Mouse (Mus musculus): ENCODE results near the gene Ifit2. TPM values are rescaled to one million over a fixed set of nuclear protein-coding genes. Genes with fewer than 3 reads are reported as not detected.
"Not testable (repeated sequence)": the region's sequence is repeated elsewhere in the genome, so short reads cannot be mapped to it uniquely, and the experiment has no call there.

The Ifit2 gene
- polyA plus RNA-seq, 1 experiment from 2014 or later, result 3.7 TPM

- H3K4me3 ChIP-seq (ENCODE audit: low read depth, low read length); DNase-seq (ENCODE audit: low spot score); H3K27ac ChIP-seq (ENCODE audit: low read depth, low read length); H3K27me3 ChIP-seq (ENCODE audit: control insufficient read depth, insufficient read depth, low read length); H3K4me1 ChIP-seq (replicated peaks; ENCODE audit: control insufficient read depth, insufficient read depth, low read length); H3K36me3 ChIP-seq (ENCODE audit: control insufficient read depth, insufficient read depth, low read length); H3K4me2 ChIP-seq (replicated peaks; ENCODE audit: low read depth, low read length); H3K9ac ChIP-seq (ENCODE audit: low read depth, low read length); H3K9me3 ChIP-seq (ENCODE audit: control insufficient read depth, low read length); ATAC-seq (ENCODE audit: low FRiP score): not testable (repeated sequence)
- 95% methylated on average over 2 of the region's 2 CpGs for WGBS
Observed at GRCm38 (mm10) chr19:34582696-34583095, 32.2 kb downstream of the Ifit2 start.

DNA sequence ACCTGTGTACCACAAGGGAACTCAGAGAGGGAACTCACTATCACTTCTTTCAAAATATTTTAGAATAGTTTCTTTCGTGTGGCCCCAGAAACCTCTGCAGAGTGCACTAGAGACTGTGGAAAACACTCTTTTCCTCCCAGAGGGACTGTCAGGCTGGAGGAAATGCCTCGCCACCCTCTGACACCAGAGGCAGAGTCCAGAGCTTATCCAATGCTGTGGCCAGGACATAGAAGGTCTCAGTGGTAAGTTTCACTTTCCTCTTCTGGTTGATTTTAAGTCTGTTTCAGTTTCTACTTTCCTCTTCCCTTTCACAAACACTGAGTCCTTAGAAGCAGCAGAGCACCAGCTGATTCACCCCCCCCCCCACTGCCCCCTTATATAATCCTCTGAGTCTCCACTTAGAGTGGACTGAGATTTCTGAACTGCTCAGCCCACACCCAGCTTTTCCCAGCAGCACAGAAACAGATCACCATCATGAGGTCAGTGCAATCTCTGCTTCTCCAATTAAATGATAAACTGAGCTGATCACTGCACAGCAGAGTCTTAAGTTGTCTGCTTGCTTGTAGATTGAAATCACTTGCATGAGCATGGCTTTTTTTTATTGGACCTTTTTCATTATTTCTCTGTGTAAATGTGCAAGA is 32.8 kb downstream of the Ifit2 start, which contains the start of gene Ifit3:
Gene Ifit3 (plus strand): TSS at position 406 of the 641 bp plus-strand sequence.
- not testable (repeated sequence) for DNase-seq (ENCODE audit: low spot score); H3K9ac ChIP-seq (ENCODE audit: low read depth, low read length); H3K4me2 ChIP-seq (replicated peaks; ENCODE audit: low read depth, low read length); H3K4me3 ChIP-seq (ENCODE audit: low read depth, low read length); ATAC-seq (ENCODE audit: low FRiP score); H3K9me3 ChIP-seq (ENCODE audit: control insufficient read depth, low read length); H3K4me1 ChIP-seq (replicated peaks; ENCODE audit: control insufficient read depth, insufficient read depth, low read length); H3K36me3 ChIP-seq (ENCODE audit: control insufficient read depth, insufficient read depth, low read length); H3K27me3 ChIP-seq (ENCODE audit: control insufficient read depth, insufficient read depth, low read length); H3K27ac ChIP-seq (ENCODE audit: low read depth, low read length)
- 72% methylated on average over 2 of the region's 2 CpGs for WGBS

DNA sequence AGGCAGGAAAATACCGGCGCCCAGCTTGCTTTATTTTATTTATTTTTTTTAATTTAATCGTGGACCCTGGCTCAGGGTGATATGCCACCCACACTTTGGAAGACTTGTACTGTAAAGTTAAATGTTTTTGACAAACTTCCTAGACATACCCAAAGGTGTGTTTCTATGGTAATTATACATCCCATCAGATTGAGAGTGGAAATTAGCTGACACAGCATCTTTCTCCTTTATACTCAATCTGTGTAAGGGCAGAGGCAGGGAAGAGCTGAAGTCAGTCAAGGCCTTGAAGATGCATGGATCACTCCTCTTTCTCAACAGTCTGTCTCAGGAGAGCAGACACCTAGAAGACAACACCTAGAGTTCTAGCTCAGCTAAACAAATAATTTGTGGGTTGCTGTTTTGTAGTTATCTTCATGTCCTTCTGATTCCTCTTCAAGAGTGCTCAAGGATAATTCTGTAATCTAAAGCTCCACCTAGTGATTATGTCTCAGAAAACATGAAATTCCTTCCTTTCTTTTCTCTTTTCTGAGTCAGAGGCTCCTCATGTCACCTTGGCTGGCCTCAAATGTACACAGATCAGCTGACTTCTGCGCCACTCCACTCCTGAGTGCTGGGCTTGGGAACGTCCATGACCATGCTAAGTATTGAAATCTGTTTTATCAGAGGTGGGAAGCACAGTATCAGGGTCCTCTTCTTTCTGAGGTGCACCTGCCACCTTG is 35.4 kb downstream of the Ifit2 start:
- ATAC-seq (ENCODE audit: low FRiP score); H3K36me3 ChIP-seq (ENCODE audit: control insufficient read depth, insufficient read depth, low read length); H3K4me3 ChIP-seq (ENCODE audit: low read depth, low read length); H3K9me3 ChIP-seq (ENCODE audit: control insufficient read depth, low read length); H3K4me1 ChIP-seq (replicated peaks; ENCODE audit: control insufficient read depth, insufficient read depth, low read length); H3K27me3 ChIP-seq (ENCODE audit: control insufficient read depth, insufficient read depth, low read length); H3K27ac ChIP-seq (ENCODE audit: low read depth, low read length); H3K4me2 ChIP-seq (replicated peaks; ENCODE audit: low read depth, low read length); DNase-seq (ENCODE audit: low spot score); H3K9ac ChIP-seq (ENCODE audit: low read depth, low read length): not testable (repeated sequence)
- WGBS, result 78% methylated on average over 5 of the region's 5 CpGs

DNA sequence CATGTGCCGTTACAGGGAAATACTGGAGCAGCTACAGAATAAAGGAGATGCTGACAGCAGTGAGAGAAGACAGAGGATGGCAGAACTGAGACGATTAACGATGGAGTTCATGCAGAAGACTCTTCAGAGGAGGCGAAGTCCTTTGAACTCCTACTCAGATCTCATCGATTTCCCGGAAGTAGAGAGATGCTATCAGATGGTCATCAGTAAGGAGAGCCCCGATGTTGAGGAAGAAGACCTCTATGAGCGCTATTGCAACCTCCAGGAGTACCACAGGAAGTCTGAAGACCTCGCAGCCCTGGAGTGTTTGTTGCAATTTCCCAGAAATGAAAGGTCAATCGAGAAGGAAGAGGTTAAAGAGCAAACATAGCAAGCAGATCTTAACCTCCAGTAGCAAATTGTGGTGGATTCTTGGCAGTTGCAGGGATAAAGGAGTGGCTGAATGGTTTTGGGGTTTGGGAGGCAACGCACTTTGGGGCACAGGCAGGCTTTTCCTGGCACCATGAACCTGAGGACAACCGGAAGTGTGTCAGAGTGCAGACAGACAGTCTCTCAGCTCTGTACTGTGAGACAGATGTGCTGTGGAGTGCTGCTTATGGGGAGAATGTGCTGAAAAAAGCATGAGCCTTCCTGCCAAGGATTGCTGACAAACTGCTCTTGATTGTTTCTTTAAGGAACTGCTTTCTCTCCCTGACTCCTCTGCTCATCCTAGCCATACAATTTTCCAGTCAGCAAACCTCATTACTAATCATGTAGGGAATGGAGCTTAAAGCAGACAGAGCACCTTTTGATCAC is 37.6 kb downstream of the Ifit2 start:
- not testable (repeated sequence) for H3K27me3 ChIP-seq (ENCODE audit: control insufficient read depth, insufficient read depth, low read length); ATAC-seq (ENCODE audit: low FRiP score); H3K4me1 ChIP-seq (replicated peaks; ENCODE audit: control insufficient read depth, insufficient read depth, low read length); H3K9ac ChIP-seq (ENCODE audit: low read depth, low read length); H3K27ac ChIP-seq (ENCODE audit: low read depth, low read length); H3K36me3 ChIP-seq (ENCODE audit: control insufficient read depth, insufficient read depth, low read length); DNase-seq (ENCODE audit: low spot score); H3K4me3 ChIP-seq (ENCODE audit: low read depth, low read length); H3K9me3 ChIP-seq (ENCODE audit: control insufficient read depth, low read length); H3K4me2 ChIP-seq (replicated peaks; ENCODE audit: low read depth, low read length)
- 87% methylated on average over 6 of the region's 12 CpGs for WGBS

DNA sequence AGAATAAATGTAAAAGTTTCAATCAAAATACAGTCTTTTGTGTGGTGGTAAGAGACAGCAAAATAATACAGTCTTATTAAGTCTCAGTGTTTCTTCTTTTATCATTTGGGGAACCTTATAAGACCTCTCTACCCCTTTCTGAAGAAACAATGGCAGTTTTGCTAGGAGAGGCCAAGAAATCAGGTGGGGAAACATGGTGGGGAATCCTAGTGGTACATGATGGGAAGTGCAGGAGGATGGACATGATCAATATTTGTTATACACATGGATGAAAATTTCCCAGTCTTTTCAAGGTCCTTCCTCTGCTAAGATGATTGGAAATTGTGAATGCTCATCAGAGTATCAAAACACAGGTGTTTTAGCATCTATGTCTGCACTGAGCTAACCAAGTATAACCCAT is 38.5 kb downstream of the Ifit2 start:
- no peak overlapping the region for H3K9ac ChIP-seq (ENCODE audit: low read depth, low read length)
- no peak overlapping the region for H3K4me3 ChIP-seq (ENCODE audit: low read depth, low read length)
- H3K4me2 ChIP-seq (replicated peaks; ENCODE audit: low read depth, low read length), result no peak overlapping the region
- DNase-seq (ENCODE audit: low spot score), result no peak
- H3K36me3 ChIP-seq (ENCODE audit: control insufficient read depth, insufficient read depth, low read length), result no peaks in the 10 kb centered on the region
- ATAC-seq (ENCODE audit: low FRiP score), result no peak
- no peaks in the 10 kb centered on the region for H3K4me1 ChIP-seq (replicated peaks; ENCODE audit: control insufficient read depth, insufficient read depth, low read length)
- H3K27me3 ChIP-seq (ENCODE audit: control insufficient read depth, insufficient read depth, low read length), result no peaks in the 10 kb centered on the region
- H3K9me3 ChIP-seq (ENCODE audit: control insufficient read depth, low read length), result no peaks in the 10 kb centered on the region
- H3K27ac ChIP-seq (ENCODE audit: low read depth, low read length), result no peak overlapping the region

DNA sequence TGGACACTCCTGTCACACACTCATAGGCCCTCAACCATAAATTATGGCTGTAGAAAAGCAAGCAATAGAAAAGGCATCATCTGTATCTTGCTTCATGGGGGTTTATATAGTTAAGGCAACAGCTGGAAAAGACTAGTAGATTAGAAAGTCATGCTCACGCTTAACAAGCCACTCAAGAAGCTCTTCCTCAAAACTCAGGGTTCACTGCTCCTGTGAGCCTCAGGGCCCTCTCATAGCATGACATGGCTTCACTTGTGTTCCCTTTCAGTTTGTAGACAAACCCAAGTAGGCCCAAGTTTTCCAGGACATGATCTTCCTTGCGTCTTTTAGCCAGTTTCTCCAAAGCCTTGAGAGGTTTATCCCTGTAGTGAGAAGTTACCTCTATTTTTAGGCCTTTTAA is 43.0 kb downstream of the Ifit2 start:
- WGBS, result 87% methylated on average over 2 of the region's 2 CpGs
- DNase-seq (ENCODE audit: low spot score) (no peak), ATAC-seq (ENCODE audit: low FRiP score) (no peak)
- Histone ChIP-seq H3K9me3 (ENCODE audit: control insufficient read depth, low read length) (no peaks in the 10 kb centered on the region), H3K4me1 (replicated peaks; ENCODE audit: control insufficient read depth, insufficient read depth, low read length) (no peaks in the 10 kb centered on the region), H3K4me3 (ENCODE audit: low read depth, low read length) (no peak overlapping the region), H3K4me2 (replicated peaks; ENCODE audit: low read depth, low read length) (no peak overlapping the region), H3K27me3 (ENCODE audit: control insufficient read depth, insufficient read depth, low read length) (no peaks in the 10 kb centered on the region), H3K27ac (ENCODE audit: low read depth, low read length) (no peak overlapping the region), H3K36me3 (ENCODE audit: control insufficient read depth, insufficient read depth, low read length) (no peaks in the 10 kb centered on the region), H3K9ac (ENCODE audit: low read depth, low read length) (no peak overlapping the region)

GRCm38 (mm10) chr19:34594523-34594922 is 44.0 kb downstream of the Ifit2 start:
- not testable (repeated sequence) for H3K27me3 ChIP-seq (ENCODE audit: control insufficient read depth, insufficient read depth, low read length); DNase-seq (ENCODE audit: low spot score); H3K4me2 ChIP-seq (replicated peaks; ENCODE audit: low read depth, low read length); H3K27ac ChIP-seq (ENCODE audit: low read depth, low read length); H3K4me3 ChIP-seq (ENCODE audit: low read depth, low read length); H3K4me1 ChIP-seq (replicated peaks; ENCODE audit: control insufficient read depth, insufficient read depth, low read length); H3K9me3 ChIP-seq (ENCODE audit: control insufficient read depth, low read length); ATAC-seq (ENCODE audit: low FRiP score); H3K36me3 ChIP-seq (ENCODE audit: control insufficient read depth, insufficient read depth, low read length); H3K9ac ChIP-seq (ENCODE audit: low read depth, low read length)
- WGBS, result 82% methylated on average over 3 of the region's 3 CpGs

- Histone ChIP-seq H3K4me2 (replicated peaks; ENCODE audit: low read depth, low read length) (no peak overlapping the region), H3K36me3 (ENCODE audit: control insufficient read depth, insufficient read depth, low read length) (no peaks in the 10 kb centered on the region), H3K4me1 (replicated peaks; ENCODE audit: control insufficient read depth, insufficient read depth, low read length) (no peaks in the 10 kb centered on the region), H3K27ac (ENCODE audit: low read depth, low read length) (no peak overlapping the region), H3K4me3 (ENCODE audit: low read depth, low read length) (no peak overlapping the region), H3K27me3 (ENCODE audit: control insufficient read depth, insufficient read depth, low read length) (no peaks in the 10 kb centered on the region), H3K9ac (ENCODE audit: low read depth, low read length) (no peak overlapping the region), H3K9me3 (ENCODE audit: control insufficient read depth, low read length) (no peaks in the 10 kb centered on the region)
- DNase-seq (ENCODE audit: low spot score) (no peak), ATAC-seq (ENCODE audit: low FRiP score) (no peak)
Observed at GRCm38 (mm10) chr19:34596811-34597210, 46.3 kb downstream of the Ifit2 start.
